ENCODE assay signal across 15 mouse cellular contexts in the genomic region with DNA sequence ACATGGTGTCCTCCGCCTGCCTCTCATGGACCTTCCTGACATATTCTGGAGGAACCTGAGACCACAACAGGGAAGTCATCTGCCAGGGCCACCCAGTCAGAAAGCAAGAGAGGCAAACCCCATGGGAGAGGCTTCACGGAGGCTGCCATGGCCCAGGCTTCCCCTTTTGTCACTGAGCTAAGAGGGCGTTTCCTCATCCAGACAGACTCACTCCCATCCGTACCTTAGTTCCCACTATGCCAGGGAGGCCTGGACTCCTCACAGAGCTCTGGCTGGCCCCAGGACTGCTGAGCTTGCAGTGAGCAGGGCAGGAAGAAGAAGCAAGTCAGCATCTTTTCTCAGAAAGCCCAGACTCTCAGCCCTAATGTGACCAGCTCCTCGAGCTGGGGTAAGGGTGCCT. TPM values are rescaled to one million over a fixed set of nuclear protein-coding genes. Genes with fewer than 3 reads are reported as not detected.
DNase-seq lines count a peak whose midpoint lies in the region; ATAC-seq lines count a peak whose summit lies in the region.
"Had no signal": no experiment of that assay in that cellular context is flagged by ENCODE, and none has a peak within 500 bp of the region (broad histone marks: within the 10 kb centered on the region; RNA-seq: fewer than 3 reads in every experiment).

No protein-coding gene starts in this region.

- ATAC-seq in kidney, embryonic 16.5 days (ENCODE audit: low FRiP score, low TSS enrichment): no peak
- ATAC-seq in forebrain, embryonic 12.5 days (ENCODE audit: low FRiP score): no peak
- ATAC-seq: liver, embryonic 12.5 days; midbrain, embryonic 15.5 days had no signal

- no peaks in the 10 kb centered on the region for H3K27me3 ChIP-seq in kidney, embryonic 16.5 days (ENCODE audit: insufficient read depth, low read length)
- H3K27me3 ChIP-seq in forebrain, embryonic 12.5 days: peaks cover 5% of the 10 kb centered on the region; the same call in 1 of the 2 replicates
- H3K27me3 ChIP-seq: embryonic facial prominence, embryonic 13.5 days; midbrain, embryonic 15.5 days had no signal

- intact Hi-C loops in left cerebral cortex, postnatal 4 days (cut with DNase I): no loop called here

- no peak overlapping the region for H3K4me2 ChIP-seq in kidney, embryonic 16.5 days (replicated peaks; ENCODE audit: low read depth, low read length)
- H3K4me2 ChIP-seq in forebrain, embryonic 12.5 days: no peak overlapping the region
- H3K4me2 ChIP-seq: embryonic facial prominence, embryonic 13.5 days; heart, embryonic 11.5 days; hindbrain, embryonic 12.5 days; liver, embryonic 12.5 days; midbrain, embryonic 15.5 days had no signal

- H3K27ac ChIP-seq in kidney, embryonic 16.5 days (ENCODE audit: low read length): no peak overlapping the region
- H3K27ac ChIP-seq in forebrain, embryonic 12.5 days: no peak overlapping the region
- H3K27ac ChIP-seq: embryonic facial prominence, embryonic 13.5 days; hindbrain, embryonic 12.5 days; liver, embryonic 12.5 days; midbrain, embryonic 15.5 days had no signal

- no peaks in the 10 kb centered on the region for H3K36me3 ChIP-seq in kidney, embryonic 16.5 days (ENCODE audit: insufficient read depth, low read length)
- H3K36me3 ChIP-seq in forebrain, embryonic 12.5 days (replicated peaks): peaks cover 3% of the 10 kb centered on the region
- H3K36me3 ChIP-seq: midbrain, embryonic 15.5 days had no signal

- 86% methylated on average over 5 of the region's 5 CpGs for WGBS in kidney, embryonic 16.5 days
- 90% methylated on average over 5 of the region's 5 CpGs for WGBS in forebrain, embryonic 12.5 days

- peak; percentile 15 for DNase-seq in cerebellum, adult 11-12 months
- no peak for DNase-seq in cerebellum, postnatal 36 days
- peak; percentile 66 for DNase-seq in kidney, adult 9 months
- DNase-seq in MEL-GATA-1-ER (ENCODE audit: extremely low read depth, low read depth): peak; percentile 51
- DNase-seq in monocyte, adult 2 months (ENCODE audit: low read depth in 1 of 2, low spot score in 2 of 2): peak; percentile 52 to 64
- no peak for DNase-seq in left cerebral cortex, postnatal 4 days
- DNase-seq: cerebellum, postnatal 10 days; right cerebral cortex, postnatal 14 days had no signal

- peaks cover 19% of the 10 kb centered on the region; the same call in 1 of the 2 replicates for H3K4me1 ChIP-seq in kidney, embryonic 16.5 days (ENCODE audit: insufficient read depth, low read length)
- H3K4me1 ChIP-seq in forebrain, embryonic 12.5 days: peaks cover 26% of the 10 kb centered on the region

- H3K9me3 ChIP-seq in kidney, embryonic 16.5 days (ENCODE audit: low read length): no peaks in the 10 kb centered on the region
- no peaks in the 10 kb centered on the region for H3K9me3 ChIP-seq in forebrain, embryonic 12.5 days
- H3K9me3 ChIP-seq: embryonic facial prominence, embryonic 13.5 days; hindbrain, embryonic 12.5 days; liver, embryonic 12.5 days; midbrain, embryonic 15.5 days had no signal

- no peak overlapping the region for H3K4me3 ChIP-seq in kidney, embryonic 16.5 days (ENCODE audit: low read length)
- no peak overlapping the region for H3K4me3 ChIP-seq in forebrain, embryonic 12.5 days (replicated peaks)
- H3K4me3 ChIP-seq: embryonic facial prominence, embryonic 13.5 days; hindbrain, embryonic 12.5 days; liver, embryonic 12.5 days; midbrain, embryonic 15.5 days had no signal

- H3K9ac ChIP-seq in kidney, embryonic 16.5 days (replicated peaks; ENCODE audit: low read length): no peak overlapping the region
- no peak overlapping the region for H3K9ac ChIP-seq in forebrain, embryonic 12.5 days
- H3K9ac ChIP-seq: hindbrain, embryonic 12.5 days; liver, embryonic 12.5 days; midbrain, embryonic 15.5 days had no signal

RNA-seq across cellular contexts. Expression of a gene that starts 2.6 kb away (rescaled TPM):
- polyA plus RNA-seq in kidney, embryonic 16.5 days (2015; fragmentation: Nextera tagmentation; extraction: Ambion mirVana): 16.9 and 17.6 TPM in 2 replicates
- 10 to 100 TPM; 12.7 to 12.9 TPM for total RNA-seq in left cerebral cortex, postnatal 4 days (2021)
- polyA plus RNA-seq in forebrain, embryonic 12.5 days (2016; fragmentation: Nextera tagmentation; extraction: Ambion mirVana): 11.6 and 12.5 TPM in 2 replicates

RNA-seq across cellular contexts. Expression of a gene that starts 2.6 kb away (rescaled TPM):
- 201 and 210 TPM in 2 replicates for polyA plus RNA-seq in kidney, embryonic 16.5 days (2015; fragmentation: Nextera tagmentation; extraction: Ambion mirVana)
- 10 to 100 TPM; 24.9 to 26.4 TPM for total RNA-seq in left cerebral cortex, postnatal 4 days (2021)
- polyA plus RNA-seq in forebrain, embryonic 12.5 days (2016; fragmentation: Nextera tagmentation; extraction: Ambion mirVana): 70.7 and 78.1 TPM in 2 replicates

RNA-seq across cellular contexts. Expression of a gene that starts 44.5 kb away (rescaled TPM):
- 122 and 123 TPM in 2 replicates for polyA plus RNA-seq in kidney, embryonic 16.5 days (2015; fragmentation: Nextera tagmentation; extraction: Ambion mirVana)
- 10 to 100 TPM; 60.1 to 65.3 TPM for total RNA-seq in left cerebral cortex, postnatal 4 days (2021)
- polyA plus RNA-seq in forebrain, embryonic 12.5 days (2016; fragmentation: Nextera tagmentation; extraction: Ambion mirVana): 113 and 126 TPM in 2 replicates

RNA-seq across cellular contexts. Expression of a gene that starts 44.5 kb away (rescaled TPM):
- polyA plus RNA-seq in kidney, embryonic 16.5 days (2015; fragmentation: Nextera tagmentation; extraction: Ambion mirVana): 27.6 and 32.7 TPM in 2 replicates
- total RNA-seq in left cerebral cortex, postnatal 4 days (2021): 10 to 100 TPM; 70.7 to 80.4 TPM
- 34.9 and 35.6 TPM in 2 replicates for polyA plus RNA-seq in forebrain, embryonic 12.5 days (2016; fragmentation: Nextera tagmentation; extraction: Ambion mirVana)

RNA-seq across cellular contexts. Expression of a gene that starts 44.5 kb away (rescaled TPM):
- polyA plus RNA-seq in kidney, embryonic 16.5 days (2015; fragmentation: Nextera tagmentation; extraction: Ambion mirVana): 72.2 and 73.6 TPM in 2 replicates
- total RNA-seq in left cerebral cortex, postnatal 4 days (2021): 100 to 1,000 TPM; 176 to 185 TPM
- 76.0 and 81.5 TPM in 2 replicates for polyA plus RNA-seq in forebrain, embryonic 12.5 days (2016; fragmentation: Nextera tagmentation; extraction: Ambion mirVana)

Comparison
In these comparisons a context has a peak if more than half of its experiments do, and no peak if none do; other contexts are left out.
1. DNase-seq: peak in cerebellum, adult 11-12 months (single experiment), kidney, adult 9 months (single experiment), MEL-GATA-1-ER (single experiment) and monocyte, adult 2 months (2 of 2); none in cerebellum, postnatal 36 days (0 of 2) and left cerebral cortex, postnatal 4 days (single experiment).